Mouse (Mus musculus) lung, adult 2 months (tissue): ENCODE results near the gene Fsip1. TPM values are rescaled to one million over a fixed set of nuclear protein-coding genes. Genes with fewer than 3 reads are reported as not detected.

ENCODE experiments used
- DNase-seq: peaks from one replicate; pipeline ENCODE4 v3.0.0; 2022
- H3K4me1 ChIP-seq: fragments of 200-500 bp; 2 replicates; pipeline ENCODE4 v1.6.1; 2011; ENCODE audit warnings: low read length; ENCODE audit not compliant: control insufficient read depth, insufficient read depth
- H3K4me3 ChIP-seq: fragments of 200-500 bp; replicated peaks from 2 replicates; pipeline ENCODE3; 2011; ENCODE audit warnings: low read depth, mild to moderate bottlenecking, control low read depth, low read length; ENCODE audit errors: extremely low read depth
- CTCF ChIP-seq: fragments of 200-500 bp; IDR thresholded peaks from 2 replicates; pipeline ENCODE4 v1.5.1; 2011; ENCODE audit warnings: mild to moderate bottlenecking, low read length, control low read depth; ENCODE audit not compliant: insufficient read depth
- POLR2A ChIP-seq: fragments of 200-500 bp; IDR thresholded peaks from 2 replicates; pipeline ENCODE4 v1.6.1; 2011; ENCODE audit warnings: low read depth, mild to moderate bottlenecking, control low read depth, low read length, borderline replicate concordance; ENCODE audit errors: extremely low read depth
- whole genome bisulfite sequencing: fragments of 180-500 bp; shearing (Covaris S2); methylation state at CpG from one replicate; pipeline ENCODE4 v1.1.7; 2018; 5-methylcytosine and 5-hydroxymethylcytosine counted together
- polyA plus RNA-seq: library from polyadenylated mRNA; depleted of rRNA; stranded (reverse); fragments of >200 nt; gene quantifications from 2 replicates; pipeline ENCODE4 v1.2.3, GENCODE M21; 2012

The Fsip1 gene
- polyA plus RNA-seq, 1 experiment, result 0.60 TPM

DNA sequence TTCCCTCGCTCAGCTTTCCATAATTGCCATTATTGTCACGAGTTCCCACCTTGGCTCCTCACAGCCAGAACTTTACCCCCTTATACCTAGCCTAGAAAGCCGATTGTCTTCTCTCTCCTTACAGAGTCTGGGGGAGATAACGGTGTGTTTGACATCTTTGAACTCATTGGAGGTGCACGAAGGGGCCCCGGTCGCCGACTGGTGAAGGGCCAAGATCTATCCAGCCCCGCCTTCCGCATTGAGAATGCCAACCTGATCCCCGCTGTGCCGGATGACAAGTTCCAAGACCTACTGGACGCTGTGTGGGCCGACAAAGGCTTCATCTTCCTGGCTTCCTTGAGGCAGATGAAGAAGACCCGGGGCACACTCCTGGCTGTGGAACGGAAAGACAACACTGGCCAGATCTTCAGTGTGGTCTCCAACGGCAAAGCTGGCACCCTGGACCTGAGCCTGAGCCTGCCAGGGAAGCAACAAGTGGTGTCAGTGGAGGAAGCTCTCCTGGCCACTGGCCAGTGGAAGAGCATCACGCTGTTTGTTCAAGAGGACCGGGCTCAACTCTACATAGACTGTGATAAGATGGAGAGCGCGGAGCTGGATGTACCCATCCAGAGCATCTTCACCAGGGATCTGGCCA is 143.8 kb downstream of the Fsip1 start:
- WGBS, result 34% methylated on average over 21 of the region's 21 CpGs
- TF ChIP-seq POLR2A, result no peak
- TF ChIP-seq CTCF, result no peak
- Histone ChIP-seq H3K4me1 (peaks cover 7% of the 10 kb centered on the region), H3K4me3 (peak overlapping the region; percentile 12)
- peak; percentile 22 for DNase-seq

DNA sequence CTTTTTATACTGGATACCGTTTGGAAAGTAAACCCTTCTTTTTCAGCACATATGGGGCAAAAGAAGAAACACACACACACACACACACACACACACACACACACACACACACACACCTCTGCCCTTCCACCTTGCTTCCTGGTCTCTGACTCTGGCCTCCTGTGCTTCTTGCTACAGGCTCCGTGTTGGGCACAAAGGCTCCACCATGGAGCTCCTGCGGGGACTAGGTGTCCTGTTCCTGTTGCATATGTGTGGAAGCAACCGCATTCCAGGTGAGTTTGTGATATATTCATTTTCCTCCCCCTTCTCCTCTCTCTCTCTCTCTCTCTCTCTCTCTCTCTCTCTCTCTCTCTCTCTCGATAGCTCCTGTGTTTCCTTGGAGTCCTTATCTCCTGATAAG is 144.3 kb downstream of the Fsip1 start:
- no peak for DNase-seq
- 15% methylated on average over 5 of the region's 5 CpGs for WGBS
- no peak for TF ChIP-seq CTCF
- TF ChIP-seq POLR2A, result no peak
- peaks cover 7% of the 10 kb centered on the region for H3K4me1 ChIP-seq
- H3K4me3 ChIP-seq, result peak overlapping the region; percentile 48

GRCm38 (mm10) chr2:118111488-118112131 is 145.2 kb downstream of the Fsip1 start, which contains the start of gene Thbs1:
TSS of gene Thbs1 (plus strand) at chr2:118111876.
- Histone ChIP-seq H3K4me1 (peaks cover 7% of the 10 kb centered on the region), H3K4me3 (peak within 1 kb of the TSS; percentile 77)
- TF ChIP-seq CTCF, result no peak
- peak; percentile 95 for TF ChIP-seq POLR2A
- under 1% methylated on average over 36 of the region's 36 CpGs for WGBS
- peak; percentile 74 for DNase-seq

DNA sequence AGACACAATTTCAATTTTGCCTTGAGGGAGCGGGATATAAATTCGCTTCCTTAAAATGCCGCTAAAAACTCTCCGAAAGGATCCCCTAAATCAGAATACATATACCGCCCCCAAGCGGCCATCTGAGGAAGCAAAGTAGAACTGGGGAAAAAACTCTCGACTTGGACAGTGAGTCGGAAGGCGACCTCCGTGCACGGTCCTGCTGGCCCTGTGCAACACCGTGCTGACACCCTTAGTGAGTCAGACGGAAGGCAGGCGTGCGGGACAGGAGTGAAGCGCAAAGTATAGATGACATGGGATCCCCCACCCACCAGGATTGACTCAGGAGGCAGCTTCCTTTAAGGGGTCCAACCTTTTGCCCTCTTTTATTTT is 145.7 kb downstream of the Fsip1 start:
- peaks cover 7% of the 10 kb centered on the region for H3K4me1 ChIP-seq
- peak; percentile 35; the same call in 1 of the 2 replicates for TF ChIP-seq POLR2A
- TF ChIP-seq CTCF, result peak; percentile 47
- peak overlapping the region; percentile 53 for H3K4me3 ChIP-seq
- DNase-seq, result peak; percentile 88
- under 1% methylated on average over 16 of the region's 16 CpGs for WGBS

- DNase-seq, result peak; percentile 67
- TF ChIP-seq CTCF, result no peak
- no peak for TF ChIP-seq POLR2A
- H3K4me1 ChIP-seq, result peaks cover 7% of the 10 kb centered on the region
- H3K4me3 ChIP-seq, result peak overlapping the region; percentile 20
- WGBS, result 27% methylated on average over 17 of the region's 17 CpGs
Measured at GRCm38 (mm10) chr2:118110225-118110915, 146.4 kb downstream of the Fsip1 start.

GRCm38 (mm10) chr2:118102169-118102568 is 154.6 kb downstream of the Fsip1 start:
- DNase-seq, result no peak
- 64% methylated on average over 4 of the region's 4 CpGs for WGBS
- Histone ChIP-seq H3K4me1 (no peaks in the 10 kb centered on the region), H3K4me3 (no peak overlapping the region)
- TF ChIP-seq CTCF, result no peak
- TF ChIP-seq POLR2A, result no peak

- 64% methylated on average over 4 of the region's 4 CpGs for WGBS
- Histone ChIP-seq H3K4me3 (no peak overlapping the region), H3K4me1 (no peaks in the 10 kb centered on the region)
- no peak for DNase-seq
- TF ChIP-seq POLR2A (no peak), CTCF (no peak)
Measured at GRCm38 (mm10) chr2:118099104-118099503, 157.7 kb downstream of the Fsip1 start.

DNA sequence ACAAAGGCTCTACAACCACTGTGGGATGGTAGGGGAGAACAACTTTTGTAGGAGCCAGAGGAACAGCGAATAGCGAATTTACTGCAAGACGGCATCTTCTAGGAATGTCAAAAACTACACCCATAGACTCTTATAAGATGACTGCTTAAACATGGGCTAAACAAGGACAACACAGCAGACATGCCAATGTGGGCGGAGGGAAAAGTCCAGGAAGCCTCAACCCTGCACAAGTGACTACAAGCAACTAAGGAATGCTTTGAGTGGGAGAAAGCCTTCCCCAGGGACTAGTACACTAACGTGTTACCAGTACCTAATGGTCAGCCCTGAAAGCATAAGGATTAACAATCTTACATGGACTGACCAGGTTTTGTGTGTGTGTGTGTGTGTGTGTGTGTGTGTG is 165.5 kb downstream of the Fsip1 start:
- Histone ChIP-seq H3K4me3 (no peak overlapping the region), H3K4me1 (no peaks in the 10 kb centered on the region)
- TF ChIP-seq POLR2A, result no peak
- no peak for TF ChIP-seq CTCF
- DNase-seq, result no peak
- WGBS, result 80% methylated on average over 5 of the region's 5 CpGs

- 87% methylated on average over 10 of the region's 10 CpGs for WGBS
- Histone ChIP-seq H3K4me3 (no peak overlapping the region), H3K4me1 (no peaks in the 10 kb centered on the region)
- TF ChIP-seq CTCF (no peak), POLR2A (no peak)
- no peak for DNase-seq
Measured at GRCm38 (mm10) chr2:118087044-118087726, 169.6 kb downstream of the Fsip1 start.

DNA sequence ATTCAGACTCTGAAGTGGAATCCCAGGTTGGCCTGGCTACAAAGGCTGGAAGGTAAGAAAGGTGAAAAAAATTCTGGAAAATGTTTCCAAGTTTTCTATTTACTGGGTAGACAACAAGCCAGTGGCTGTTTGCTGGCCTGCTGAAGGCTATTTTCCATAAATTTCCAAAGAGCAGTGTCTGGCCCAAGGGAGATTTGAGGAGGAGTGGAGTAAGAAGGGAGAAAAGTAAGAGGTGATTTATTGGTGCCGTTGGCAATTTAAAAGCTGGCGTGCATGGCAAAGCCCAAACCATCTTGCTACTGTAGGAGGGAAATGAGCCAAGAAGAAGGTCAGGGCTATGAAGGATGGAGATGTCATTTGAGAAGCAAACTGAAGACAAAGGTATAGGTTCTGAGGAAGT is 171.1 kb downstream of the Fsip1 start:
- no peak for DNase-seq
- 87% methylated on average over 2 of the region's 2 CpGs for WGBS
- TF ChIP-seq CTCF, result no peak
- TF ChIP-seq POLR2A, result no peak
- Histone ChIP-seq H3K4me1 (no peaks in the 10 kb centered on the region), H3K4me3 (no peak overlapping the region)
